Mouse (Mus musculus) intestine, postnatal 0 days (tissue): ENCODE measurements around the gene Ppfibp1. TPM values are rescaled to one million over a fixed set of nuclear protein-coding genes. Genes with fewer than 3 reads are reported as not detected.

ENCODE experiments used
- ATAC-seq: fragments of 200-750 bp; cut with Nextera tagmentation; 2 replicates; pipeline ENCODE4 v1.8.0; 2017; ENCODE audit warnings: mild to moderate bottlenecking, moderate TSS enrichment, moderate library complexity
- H3K27ac ChIP-seq: fragments of 300-500 bp; sonication (generic); 2 replicates; pipeline ENCODE4 v1.5.1; 2014; ENCODE audit warnings: mild to moderate bottlenecking, low read depth, low read length, moderate library complexity
- H3K27me3 ChIP-seq: fragments of 300-500 bp; sonication (generic); replicated peaks from 2 replicates; pipeline ENCODE4 v1.6.1; 2014; ENCODE audit warnings: low read length, mixed read lengths; ENCODE audit not compliant: control insufficient read depth, insufficient read depth
- H3K36me3 ChIP-seq: fragments of 300-500 bp; sonication (generic); 2 replicates; pipeline ENCODE4 v1.6.1; 2014; ENCODE audit warnings: mild to moderate bottlenecking, moderate library complexity; ENCODE audit not compliant: control insufficient read depth, insufficient read depth
- H3K4me1 ChIP-seq: fragments of 300-500 bp; sonication (generic); replicated peaks from 2 replicates; pipeline ENCODE4 v1.6.1; 2014; ENCODE audit warnings: antibody characterized with exemption, low read length, mixed read lengths; ENCODE audit not compliant: control insufficient read depth, insufficient read depth
- H3K4me2 ChIP-seq: fragments of 300-500 bp; sonication (generic); replicated peaks from 2 replicates; pipeline ENCODE4 v1.6.1; 2014; ENCODE audit warnings: low read depth, mild to moderate bottlenecking, moderate library complexity
- H3K4me3 ChIP-seq: fragments of 300-500 bp; sonication (generic); 2 replicates; pipeline ENCODE4 v1.5.1; 2014; ENCODE audit warnings: low read depth, low read length
- H3K9ac ChIP-seq: fragments of 300-500 bp; sonication (generic); 2 replicates; pipeline ENCODE4 v1.6.1; 2014; ENCODE audit warnings: mild to moderate bottlenecking, low read depth, low read length
- H3K9me3 ChIP-seq: fragments of 300-500 bp; sonication (generic); 2 replicates; pipeline ENCODE4 v1.6.1; 2016; ENCODE audit warnings: mixed run types; ENCODE audit not compliant: control insufficient read depth
- CTCF ChIP-seq: sonication (generic); IDR thresholded peaks from 2 replicates; pipeline ENCODE4 v1.5.1; 2016; ENCODE audit warnings: low read depth, mild to moderate bottlenecking, control low read depth, antibody characterized with exemption, moderate library complexity
- WGBS: fragments of 180-500 bp; shearing (Covaris S2); extraction: QIAGEN DNeasy Blood & Tissue Kit; methylation state at CpG from one replicate; pipeline ENCODE4 v1.1.7; 2014; 5-methylcytosine and 5-hydroxymethylcytosine counted together
- polyA plus RNA-seq: library from polyadenylated mRNA; unstranded; fragments of >200 nt; fragmentation: Nextera tagmentation; extraction: Ambion mirVana; gene quantifications from 2 replicates; pipeline ENCODE4 v1.2.1, GENCODE M21; 2015

Ppfibp1 gene
- polyA plus RNA-seq, 1 experiment from 2014 or later, result 32.3 TPM

DNA sequence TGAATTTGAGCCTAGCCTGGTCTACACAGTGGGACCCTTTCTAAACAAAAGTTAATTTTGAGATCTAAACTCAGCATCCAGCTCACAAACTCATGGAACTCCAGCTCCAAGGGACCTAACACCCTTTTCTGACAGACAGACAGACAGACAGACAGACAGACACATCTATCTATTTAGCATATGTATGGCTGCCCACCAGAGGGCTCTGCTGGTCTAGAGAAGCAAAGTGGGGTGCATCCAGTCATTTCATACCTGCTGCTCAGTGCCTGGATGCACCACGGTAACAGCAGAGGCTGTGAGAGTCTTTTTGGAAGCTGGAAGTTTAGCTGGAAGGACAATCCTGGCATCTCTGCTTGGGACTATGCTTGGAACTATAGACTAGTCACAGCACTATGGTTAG is 125.3 kb downstream of the Ppfibp1 start:
- peaks cover 61% of the 10 kb centered on the region for H3K36me3 ChIP-seq
- no peak for ATAC-seq
- 78% methylated on average over 1 of the region's 1 CpGs for WGBS
- no peaks in the 10 kb centered on the region for H3K27me3 ChIP-seq
- peak; percentile 57 for TF ChIP-seq CTCF
- H3K9ac ChIP-seq, result no peak overlapping the region
- H3K9me3 ChIP-seq, result no peaks in the 10 kb centered on the region
- H3K4me1 ChIP-seq, result no peaks in the 10 kb centered on the region
- H3K4me2 ChIP-seq, result no peak overlapping the region
- H3K4me3 ChIP-seq, result no peak overlapping the region
- H3K27ac ChIP-seq, result no peak overlapping the region

DNA sequence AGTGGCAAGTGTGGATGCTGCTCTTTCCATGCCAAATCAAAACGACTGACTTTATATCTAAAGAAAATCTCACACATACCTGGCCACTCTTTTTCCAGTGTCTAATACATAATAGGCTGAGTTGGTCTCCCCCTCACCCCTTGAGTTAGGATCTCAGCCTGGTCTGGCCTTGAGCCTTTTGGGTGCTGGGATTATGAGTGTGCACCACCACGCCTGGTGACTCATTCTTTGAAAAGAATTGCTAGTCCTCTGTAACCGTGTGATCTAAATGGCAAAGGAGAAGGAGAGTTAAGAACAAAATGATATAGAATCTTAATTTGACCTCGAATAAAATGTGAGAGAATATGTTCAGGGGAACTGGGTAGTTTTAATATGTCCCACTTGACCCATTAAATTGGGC is 129.6 kb downstream of the Ppfibp1 start:
- Histone ChIP-seq H3K4me3 (no peak overlapping the region), H3K27ac (no peak overlapping the region), H3K4me2 (no peak overlapping the region), H3K9ac (no peak overlapping the region), H3K4me1 (no peaks in the 10 kb centered on the region), H3K9me3 (no peaks in the 10 kb centered on the region), H3K36me3 (peaks cover 73% of the 10 kb centered on the region), H3K27me3 (no peaks in the 10 kb centered on the region)
- no peak for ATAC-seq
- no peak for TF ChIP-seq CTCF
- WGBS, result 89% methylated on average over 4 of the region's 4 CpGs

DNA sequence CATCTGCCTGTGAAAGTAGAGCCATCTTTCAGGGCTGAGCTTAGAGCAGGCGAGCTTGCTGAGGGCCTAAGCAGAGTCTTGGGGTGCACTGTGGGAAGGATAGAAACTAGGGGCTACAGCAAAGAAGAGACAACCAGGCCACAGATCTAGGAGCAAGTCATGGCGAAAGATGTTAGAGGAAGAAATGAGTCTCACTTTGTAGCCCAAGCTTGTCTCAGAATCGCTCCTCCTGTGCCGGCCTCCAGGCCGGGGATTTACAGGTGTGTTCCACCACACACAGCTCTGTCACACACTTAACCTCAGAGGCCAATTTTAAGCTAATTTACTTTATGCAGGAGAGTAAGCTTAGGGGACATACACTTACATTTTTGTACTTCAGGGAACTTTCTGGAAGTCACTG is 130.1 kb downstream of the Ppfibp1 start:
- Histone ChIP-seq H3K27ac (no peak overlapping the region), H3K27me3 (no peaks in the 10 kb centered on the region), H3K4me2 (no peak overlapping the region), H3K4me3 (no peak overlapping the region), H3K9me3 (no peaks in the 10 kb centered on the region), H3K9ac (no peak overlapping the region), H3K4me1 (no peaks in the 10 kb centered on the region), H3K36me3 (peaks cover 75% of the 10 kb centered on the region)
- WGBS, result 93% methylated on average over 5 of the region's 5 CpGs
- ATAC-seq, result no peak
- TF ChIP-seq CTCF, result no peak

DNA sequence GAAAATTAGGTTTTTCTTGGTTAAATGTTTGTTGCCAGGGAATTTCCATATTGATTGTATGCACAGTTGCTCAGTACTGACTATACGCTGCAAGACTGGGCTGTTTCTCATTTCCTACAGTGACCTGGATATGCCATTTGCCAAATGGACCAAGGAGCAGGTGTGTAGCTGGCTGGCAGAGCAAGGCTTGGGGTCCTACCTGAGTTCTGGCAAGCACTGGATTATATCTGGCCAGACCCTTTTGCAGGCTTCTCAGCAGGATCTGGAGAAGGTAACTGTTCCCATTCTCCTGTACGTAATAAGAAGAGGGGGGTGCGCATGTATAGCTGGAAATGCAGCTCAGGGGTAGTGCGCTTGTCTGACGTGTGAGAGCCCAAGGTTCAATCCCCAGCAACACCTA is 132.9 kb downstream of the Ppfibp1 start:
- no peaks in the 10 kb centered on the region for H3K27me3 ChIP-seq
- H3K4me2 ChIP-seq, result no peak overlapping the region
- ATAC-seq, result no peak
- H3K27ac ChIP-seq, result no peak overlapping the region
- no peak overlapping the region for H3K4me3 ChIP-seq
- 94% methylated on average over 5 of the region's 5 CpGs for WGBS
- no peak for TF ChIP-seq CTCF
- no peaks in the 10 kb centered on the region for H3K9me3 ChIP-seq
- H3K36me3 ChIP-seq, result peaks cover 60% of the 10 kb centered on the region
- H3K9ac ChIP-seq, result no peak overlapping the region
- no peaks in the 10 kb centered on the region for H3K4me1 ChIP-seq

DNA sequence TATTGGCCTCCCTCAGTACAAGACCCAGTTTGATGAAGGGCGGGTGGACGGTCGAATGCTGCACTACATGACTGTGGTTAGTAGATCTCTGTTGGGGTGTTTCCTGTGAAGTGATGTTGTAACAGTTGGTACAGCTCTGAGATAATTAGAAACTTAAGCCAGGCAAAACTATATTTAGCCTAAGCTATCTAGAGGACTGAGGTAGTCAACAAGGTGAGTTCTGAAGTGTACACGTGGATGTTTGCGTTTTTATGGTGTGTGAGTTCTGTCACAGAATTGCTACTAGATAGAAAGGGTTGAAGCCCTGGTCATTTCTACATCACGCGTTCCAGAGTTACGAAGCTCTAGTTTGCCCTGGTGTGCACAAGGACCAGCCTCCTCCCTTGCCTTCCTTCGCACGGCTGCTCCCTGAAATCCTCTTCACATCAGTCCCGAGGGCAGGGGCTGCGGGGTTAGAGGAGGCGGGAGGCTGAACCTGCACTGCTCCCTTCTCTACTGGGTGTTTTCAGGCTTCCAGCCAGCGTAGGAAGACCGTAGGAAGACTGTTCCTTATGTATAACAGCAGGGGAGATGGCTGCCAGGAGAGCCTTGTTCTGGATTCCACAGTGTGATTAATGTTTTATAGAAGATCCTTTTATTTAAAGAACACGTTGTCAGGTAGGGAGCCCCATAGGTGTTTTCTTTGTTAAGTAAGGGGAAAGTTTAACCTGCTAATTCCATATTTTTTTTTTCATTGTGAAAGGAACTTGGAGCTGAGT is 134.3 kb downstream of the Ppfibp1 start:
- Histone ChIP-seq H3K4me3 (no peak overlapping the region), H3K4me1 (no peaks in the 10 kb centered on the region), H3K27me3 (no peaks in the 10 kb centered on the region), H3K27ac (no peak overlapping the region), H3K9ac (no peak overlapping the region), H3K36me3 (peaks cover 57% of the 10 kb centered on the region), H3K9me3 (no peaks in the 10 kb centered on the region), H3K4me2 (no peak overlapping the region)
- 87% methylated on average over 16 of the region's 16 CpGs for WGBS
- no peak for TF ChIP-seq CTCF
- no peak for ATAC-seq

DNA sequence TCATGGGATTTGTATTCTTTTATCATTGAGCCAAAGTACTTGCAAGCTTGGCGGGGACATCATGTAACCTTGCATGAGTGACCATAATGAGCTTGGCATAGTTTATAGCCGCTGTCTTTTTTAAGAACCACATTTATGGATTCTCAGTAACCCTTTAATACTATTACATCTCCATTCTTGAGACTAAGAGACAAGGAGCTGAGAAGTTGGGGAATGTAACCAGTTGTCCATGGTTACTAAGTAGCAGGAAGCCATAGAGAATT is 134.8 kb downstream of the Ppfibp1 start:
- no peak overlapping the region for H3K27ac ChIP-seq
- no peaks in the 10 kb centered on the region for H3K9me3 ChIP-seq
- no peak overlapping the region for H3K9ac ChIP-seq
- ATAC-seq, result no peak
- WGBS, result 93% methylated on average over 2 of the region's 2 CpGs
- no peaks in the 10 kb centered on the region for H3K4me1 ChIP-seq
- H3K27me3 ChIP-seq, result no peaks in the 10 kb centered on the region
- H3K4me3 ChIP-seq, result no peak overlapping the region
- no peak for TF ChIP-seq CTCF
- H3K36me3 ChIP-seq, result peaks cover 60% of the 10 kb centered on the region
- no peak overlapping the region for H3K4me2 ChIP-seq

DNA sequence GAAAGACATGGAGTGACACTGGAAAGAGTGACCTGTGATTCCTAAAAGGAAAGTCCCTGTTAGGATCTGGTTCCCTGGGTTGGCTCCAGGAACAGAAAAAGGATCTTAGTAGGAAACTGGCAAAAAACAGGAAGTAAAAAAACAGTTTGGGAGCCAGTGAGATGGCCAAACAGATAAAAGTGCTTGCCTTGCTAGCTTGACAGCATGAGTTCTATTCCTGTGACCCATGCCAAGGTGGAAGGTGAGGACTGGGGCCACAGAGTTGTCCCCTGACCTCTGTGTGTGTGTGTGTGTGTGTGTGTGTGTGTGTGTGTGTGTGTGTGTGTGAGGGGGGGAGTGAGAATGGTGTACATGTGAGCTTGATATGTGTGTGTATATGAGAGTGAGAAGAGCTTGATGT is 135.3 kb downstream of the Ppfibp1 start:
- Histone ChIP-seq H3K9ac (no peak overlapping the region), H3K9me3 (no peaks in the 10 kb centered on the region), H3K27me3 (no peaks in the 10 kb centered on the region), H3K4me3 (no peak overlapping the region), H3K4me1 (no peaks in the 10 kb centered on the region), H3K36me3 (peaks cover 56% of the 10 kb centered on the region), H3K4me2 (no peak overlapping the region), H3K27ac (no peak overlapping the region)
- no peak for TF ChIP-seq CTCF
- no peak for ATAC-seq
